Mouse (Mus musculus): ENCODE data around the gene Stk10. TPM values are rescaled to one million over a fixed set of nuclear protein-coding genes. Genes with fewer than 3 reads are reported as not detected.
A peak's percentile ranks its signal among the peaks of the same experiment; 100 is the strongest.

The Stk10 gene
- polyA plus RNA-seq, 1 experiment: 13.5 TPM

GRCm38 (mm10) chr11:32563660-32564059 is 30.6 kb downstream of the Stk10 start:
- peak; percentile 80 for DNase-seq (ENCODE audit: low read depth, low spot score)
- WGBS: 25% methylated on average over 3 of the region's 3 CpGs

GRCm38 (mm10) chr11:32564629-32565028 is 31.5 kb downstream of the Stk10 start:
- WGBS: 33% methylated on average over 4 of the region's 4 CpGs
- DNase-seq (ENCODE audit: low read depth, low spot score): no peak

GRCm38 (mm10) chr11:32565088-32565487 is 32.0 kb downstream of the Stk10 start:
- 22% methylated on average over 8 of the region's 8 CpGs for WGBS
- no peak for DNase-seq (ENCODE audit: low read depth, low spot score)

GRCm38 (mm10) chr11:32566184-32566583 is 33.1 kb downstream of the Stk10 start:
- 51% methylated on average over 6 of the region's 6 CpGs for WGBS
- no peak for DNase-seq (ENCODE audit: low read depth, low spot score)

- 45% methylated on average over 10 of the region's 10 CpGs for WGBS
- no peak for DNase-seq (ENCODE audit: low read depth, low spot score)
Measured at GRCm38 (mm10) chr11:32567000-32567855, 34.1 kb downstream of the Stk10 start.

- no peak for DNase-seq (ENCODE audit: low read depth, low spot score)
- WGBS: 69% methylated on average over 7 of the region's 7 CpGs
Measured at GRCm38 (mm10) chr11:32568060-32568459, 35.0 kb downstream of the Stk10 start.

- no peak for DNase-seq (ENCODE audit: low read depth, low spot score)
- WGBS: 83% methylated on average over 15 of the region's 15 CpGs
Measured at GRCm38 (mm10) chr11:32568637-32569293, 35.7 kb downstream of the Stk10 start.

GRCm38 (mm10) chr11:32571103-32571502 is 38.0 kb downstream of the Stk10 start:
- WGBS: 80% methylated on average over 6 of the region's 6 CpGs
- no peak for DNase-seq (ENCODE audit: low read depth, low spot score)

- DNase-seq (ENCODE audit: low read depth, low spot score): no peak
- 93% methylated on average over 2 of the region's 2 CpGs for WGBS
Measured at GRCm38 (mm10) chr11:32573669-32574068, 40.6 kb downstream of the Stk10 start.

GRCm38 (mm10) chr11:32575964-32576759 is 43.1 kb downstream of the Stk10 start:
- WGBS: 86% methylated on average over 6 of the region's 6 CpGs
- DNase-seq (ENCODE audit: low read depth, low spot score): no peak

- 48% methylated on average over 5 of the region's 5 CpGs for WGBS
- DNase-seq (ENCODE audit: low read depth, low spot score): no peak
Measured at GRCm38 (mm10) chr11:32576760-32577050, 43.6 kb downstream of the Stk10 start.

GRCm38 (mm10) chr11:32580305-32580947 is 47.3 kb downstream of the Stk10 start:
- no peak for DNase-seq (ENCODE audit: low read depth, low spot score)
- 88% methylated on average over 16 of the region's 16 CpGs for WGBS

- DNase-seq (ENCODE audit: low read depth, low spot score): no peak
- 61% methylated on average over 2 of the region's 2 CpGs for WGBS
Measured at GRCm38 (mm10) chr11:32581031-32581430, 47.9 kb downstream of the Stk10 start.

GRCm38 (mm10) chr11:32582813-32583212 is 49.7 kb downstream of the Stk10 start:
- WGBS: 67% methylated on average over 5 of the region's 5 CpGs
- no peak for DNase-seq (ENCODE audit: low read depth, low spot score)

- DNase-seq (ENCODE audit: low read depth, low spot score): no peak
- 66% methylated on average over 6 of the region's 6 CpGs for WGBS
Measured at GRCm38 (mm10) chr11:32585996-32586395, 52.9 kb downstream of the Stk10 start.

- WGBS: 64% methylated on average over 17 of the region's 17 CpGs
- DNase-seq (ENCODE audit: low read depth, low spot score): no peak
Measured at GRCm38 (mm10) chr11:32587191-32588089, 54.3 kb downstream of the Stk10 start.

GRCm38 (mm10) chr11:32588090-32588891 is 55.2 kb downstream of the Stk10 start:
- DNase-seq (ENCODE audit: low read depth, low spot score): no peak

GRCm38 (mm10) chr11:32588892-32589172 is 55.7 kb downstream of the Stk10 start:
- 86% methylated on average over 11 of the region's 11 CpGs for WGBS
- no peak for DNase-seq (ENCODE audit: low read depth, low spot score)

More at GRCm38 (mm10) chr11:32588090-32588891, 55.2 kb downstream of the Stk10 start:
- 30% methylated on average over 15 of the region's 15 CpGs for WGBS

Measured in large intestine, adult 2 months (tissue).